Mouse (Mus musculus) MEL (cell line): Measurements from ENCODE around the gene Pax8. TPM values are rescaled to one million over a fixed set of nuclear protein-coding genes. Genes with fewer than 3 reads are reported as not detected.

Source experiments
- DNase-seq: peaks from one replicate; pipeline ENCODE4 v3.0.0; 2011; ENCODE audit warnings: low read depth, low spot score
- H3K27ac ChIP-seq: 2 replicates; pipeline ENCODE4 v1.5.1; 2012; ENCODE audit warnings: low read depth, mild to moderate bottlenecking, control low read depth, low read length, moderate library complexity; ENCODE audit not compliant: control insufficient read depth
- H3K27me3 ChIP-seq, 2 experiments: fragments of 150-350 bp in 1 of 2; sonication (generic) in 1 of 2; 2 replicates each; pipeline ENCODE4 v1.6.1; 2012; ENCODE audit warnings: low read length in 2 of 2, mild to moderate bottlenecking in 2 of 2, improper control_type of control experiment in 1 of 2, moderate library complexity in 1 of 2; ENCODE audit not compliant: insufficient read depth in 2 of 2, control insufficient read depth in 1 of 2
- H3K36me3 ChIP-seq, 2 experiments: 2 replicates each; pipeline ENCODE4 v1.6.1; 2012 to 2014; ENCODE audit warnings: low read length in 2 of 2, improper control_type of control experiment in 1 of 2, inconsistent platforms in 1 of 2, mild to moderate bottlenecking in 1 of 2; ENCODE audit not compliant: insufficient read depth in 2 of 2, control insufficient read depth in 1 of 2
- H3K4me1 ChIP-seq, 2 experiments: fragments of 150-350 bp in 1 of 2; sonication (generic) in 1 of 2; 2 replicates each; pipeline ENCODE4 v1.6.1; 2012; ENCODE audit warnings: low read length in 2 of 2, improper control_type of control experiment in 1 of 2, mild to moderate bottlenecking in 1 of 2; ENCODE audit not compliant: insufficient read depth in 2 of 2, control insufficient read depth in 1 of 2
- H3K4me3 ChIP-seq, 2 experiments: fragments of 150-350 bp in 1 of 2; sonication (generic) in 1 of 2; 2 replicates each; pipeline ENCODE4 v1.5.1; 2012; ENCODE audit warnings: low read depth in 2 of 2, low read length in 2 of 2, mild to moderate bottlenecking in 2 of 2, moderate library complexity in 2 of 2, control low read depth in 1 of 2, improper control_type of control experiment in 1 of 2; ENCODE audit not compliant: control insufficient read depth in 1 of 2, insufficient read depth in 1 of 2
- H3K79me2 ChIP-seq: 2 replicates; pipeline ENCODE4 v1.6.1; 2012; ENCODE audit warnings: mild to moderate bottlenecking, low read length, moderate library complexity; ENCODE audit not compliant: control insufficient read depth, poor library complexity, insufficient read depth
- H3K9ac ChIP-seq: 2 replicates; pipeline ENCODE4 v1.6.1; 2012; ENCODE audit warnings: low read depth, mild to moderate bottlenecking, control low read depth, low read length, moderate library complexity; ENCODE audit not compliant: control insufficient read depth, poor library complexity, severe bottlenecking
- H3K9me3 ChIP-seq: fragments of 150-350 bp; sonication (generic); replicated peaks from 2 replicates; pipeline ENCODE4 v1.6.1; 2012; ENCODE audit warnings: mild to moderate bottlenecking, low read length, improper control_type of control experiment, moderate library complexity; ENCODE audit not compliant: insufficient read depth
- BHLHE40 ChIP-seq: IDR thresholded peaks from 2 replicates; pipeline ENCODE4 v1.6.1; 2012; ENCODE audit warnings: low read depth, mild to moderate bottlenecking, inconsistent platforms, low read length, improper control_type of control experiment, borderline replicate concordance
- CHD1 ChIP-seq: IDR thresholded peaks from 2 replicates; pipeline ENCODE4 v1.6.1; 2012; ENCODE audit warnings: low read depth, mild to moderate bottlenecking, inconsistent platforms, low read length, improper control_type of control experiment
- EP300 ChIP-seq, 2 experiments: IDR thresholded peaks; 2 replicates each; pipeline ENCODE4 v1.6.1; 2011; ENCODE audit warnings: improper control_type of control experiment in 2 of 2, low read length in 2 of 2, low read depth in 1 of 2, mild to moderate bottlenecking in 1 of 2
- ETS1 ChIP-seq: IDR thresholded peaks from 2 replicates; pipeline ENCODE4 v1.6.1; 2012; ENCODE audit warnings: low read depth, mild to moderate bottlenecking, inconsistent platforms, low read length, improper control_type of control experiment, moderate library complexity
- GABPA ChIP-seq: IDR thresholded peaks from 2 replicates; pipeline ENCODE4 v1.6.1; 2012; ENCODE audit warnings: low read depth, mild to moderate bottlenecking, inconsistent platforms, low read length, improper control_type of control experiment, moderate library complexity
- JUND ChIP-seq: IDR thresholded peaks from 2 replicates; pipeline ENCODE4 v1.6.1; 2011; ENCODE audit warnings: low read depth, mild to moderate bottlenecking, improper control_type of control experiment, low read length
- KAT2A ChIP-seq: conservative IDR thresholded peaks from 2 replicates; pipeline ENCODE4 v1.6.1; 2012; ENCODE audit warnings: low read depth, low read length, improper control_type of control experiment, inconsistent platforms
- MYB ChIP-seq: IDR thresholded peaks from 2 replicates; pipeline ENCODE4 v1.6.1; 2011; ENCODE audit warnings: mild to moderate bottlenecking, low read depth, low read length, improper control_type of control experiment
- MYC ChIP-seq: IDR thresholded peaks from 2 replicates; pipeline ENCODE4 v1.6.1; 2011; ENCODE audit warnings: low read depth, mild to moderate bottlenecking, low read length, improper control_type of control experiment, moderate library complexity
- POLR2A ChIP-seq, 2 experiments: IDR thresholded peaks; 2 replicates each; pipeline ENCODE4 v1.6.1; 2011 to 2012; ENCODE audit warnings: low read length in 2 of 2, mild to moderate bottlenecking in 2 of 2, control low read depth in 1 of 2, improper control_type of control experiment in 1 of 2, low read depth in 1 of 2, moderate library complexity in 1 of 2; ENCODE audit not compliant: control insufficient read depth in 1 of 2, insufficient read depth in 1 of 2, poor library complexity in 1 of 2
- POLR2AphosphoS2 ChIP-seq: IDR thresholded peaks from 2 replicates; pipeline ENCODE4 v1.6.1; 2011; ENCODE audit warnings: low read length, improper control_type of control experiment
- RAD21 ChIP-seq: IDR thresholded peaks from 2 replicates; pipeline ENCODE4 v1.6.1; 2011; ENCODE audit warnings: mild to moderate bottlenecking, low read depth, low read length, improper control_type of control experiment
- SMC3 ChIP-seq: IDR thresholded peaks from 2 replicates; pipeline ENCODE4 v1.6.1; 2011; ENCODE audit warnings: low read depth, low read length, improper control_type of control experiment
- USF1 ChIP-seq: IDR thresholded peaks from 2 replicates; pipeline ENCODE4 v1.6.1; 2014; ENCODE audit warnings: low read depth, mild to moderate bottlenecking, inconsistent platforms, low read length, improper control_type of control experiment, moderate library complexity
- USF2 ChIP-seq, 2 experiments: IDR thresholded peaks; 2 replicates each; pipeline ENCODE4 v1.6.1; 2011 to 2012; ENCODE audit warnings: improper control_type of control experiment in 2 of 2, low read length in 2 of 2, borderline replicate concordance in 1 of 2, inconsistent platforms in 1 of 2, low read depth in 1 of 2, mild to moderate bottlenecking in 1 of 2; ENCODE audit not compliant: insufficient read depth in 1 of 2
- polyA plus RNA-seq, 2 experiments: library from polyadenylated mRNA; stranded (reverse) in 1 of 2; unstranded in 1 of 2; fragments of >175 nt in 1 of 2; fragments of >200 nt in 1 of 2; gene quantifications; 2 replicates each; pipeline versions ENCODE4 v1.2.1 to v1.2.4; 2012; ENCODE audit warnings: low replicate concordance in 2 of 2, low read depth in 1 of 2; ENCODE audit not compliant: insufficient read length in 2 of 2, insufficient read depth in 1 of 2, missing spikeins in 1 of 2
- total RNA-seq: library from RNA; depleted of rRNA; stranded (reverse); fragments of 300-350 nt; gene quantifications from 2 replicates; pipeline ENCODE4 v1.2.3, GENCODE M21; 2012

Pax8 gene
- total and polyA plus RNA-seq, 3 experiments: not detected

GRCm38 (mm10) chr2:24456841-24457240 is 18.6 kb downstream of the Pax8 start:
- no peaks in the 10 kb centered on the region for H3K4me1 ChIP-seq
- H3K27me3 ChIP-seq: no peaks in the 10 kb centered on the region
- H3K9me3 ChIP-seq: no peaks in the 10 kb centered on the region

GRCm38 (mm10) chr2:24455057-24455855 is 20.1 kb downstream of the Pax8 start:
- Histone ChIP-seq H3K9me3 (no peaks in the 10 kb centered on the region), H3K27ac (no peak overlapping the region), H3K36me3 (no peaks in the 10 kb centered on the region), H3K4me3 (no peak overlapping the region), H3K27me3 (no peaks in the 10 kb centered on the region), H3K79me2 (no peaks in the 10 kb centered on the region), H3K9ac (no peak overlapping the region), H3K4me1 (no peaks in the 10 kb centered on the region)
- DNase-seq: no peak
- TF ChIP-seq KAT2A (no peak), ETS1 (no peak), EP300 (IDR thresholded peaks at IDR 0.05; ENCODE audit: low read depth in 1 of 2, low read length in 2 of 2) (no peak), MYC (no peak), POLR2AphosphoS2 (no peak), CHD1 (no peak), BHLHE40 (no peak), USF1 (no peak), POLR2A (IDR thresholded peaks at IDR 0.05; ENCODE audit: control insufficient read depth in 1 of 2, insufficient read depth in 1 of 2, low read depth in 1 of 2, low read length in 2 of 2, poor library complexity in 1 of 2) (no peak), GABPA (no peak), SMC3 (no peak), MYB (no peak), USF2 (IDR thresholded peaks at IDR 0.05; ENCODE audit: borderline replicate concordance in 1 of 2, insufficient read depth in 1 of 2, low read depth in 1 of 2, low read length in 2 of 2) (no peak), JUND (no peak)

More at GRCm38 (mm10) chr2:24456841-24457240, 18.6 kb downstream of the Pax8 start:
- no peak overlapping the region for H3K9ac ChIP-seq
- DNase-seq: no peak
- H3K79me2 ChIP-seq: no peaks in the 10 kb centered on the region
- no peaks in the 10 kb centered on the region for H3K36me3 ChIP-seq
- no peak overlapping the region for H3K4me3 ChIP-seq
- TF ChIP-seq SMC3 (no peak), RAD21 (no peak)
- no peak overlapping the region for H3K27ac ChIP-seq
